Mouse (Mus musculus) gastrocnemius, adult 8-10 months (tissue): Measurements from ENCODE around the gene Vmn2r52. TPM values are rescaled to one million over a fixed set of nuclear protein-coding genes. Genes with fewer than 3 reads are reported as not detected.
"Not testable (repeated sequence)": the region's sequence is repeated elsewhere in the genome, so short reads cannot be mapped to it uniquely, and the experiment has no call there.

Experiments
- DNase-seq, 2 experiments: peaks; one replicate each; pipeline ENCODE4 v3.0.0; 2022; ENCODE audit warnings: low spot score in 2 of 2
- total RNA-seq, 4 experiments: library from RNA; stranded (reverse); gene quantifications; 2 replicates each; pipeline ENCODE4 v1.2.4; 2022

Gene Vmn2r52
- not detected for total RNA-seq

DNA sequence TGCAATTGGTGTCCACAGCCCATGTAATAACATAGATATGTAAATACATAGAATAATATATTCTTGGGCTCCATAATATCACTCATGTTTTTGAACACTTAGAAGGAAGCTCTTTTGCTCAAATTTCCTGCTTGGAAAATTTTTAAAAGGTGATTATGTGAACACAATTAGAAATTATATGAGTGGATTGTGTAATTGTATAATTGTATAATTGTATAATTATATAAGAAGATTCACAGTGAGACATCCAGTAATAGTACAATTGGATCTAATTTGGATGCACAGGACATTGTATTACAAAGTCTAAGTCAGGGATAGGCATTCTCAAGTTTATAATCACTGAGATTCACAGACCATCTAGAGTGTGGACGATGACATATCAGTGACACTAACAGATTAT lies at the start of gene Vmn2r52:
Gene Vmn2r52, minus strand, starts transcription at position 101 of the 400 bp plus-strand sequence.
- no peak for DNase-seq

DNA sequence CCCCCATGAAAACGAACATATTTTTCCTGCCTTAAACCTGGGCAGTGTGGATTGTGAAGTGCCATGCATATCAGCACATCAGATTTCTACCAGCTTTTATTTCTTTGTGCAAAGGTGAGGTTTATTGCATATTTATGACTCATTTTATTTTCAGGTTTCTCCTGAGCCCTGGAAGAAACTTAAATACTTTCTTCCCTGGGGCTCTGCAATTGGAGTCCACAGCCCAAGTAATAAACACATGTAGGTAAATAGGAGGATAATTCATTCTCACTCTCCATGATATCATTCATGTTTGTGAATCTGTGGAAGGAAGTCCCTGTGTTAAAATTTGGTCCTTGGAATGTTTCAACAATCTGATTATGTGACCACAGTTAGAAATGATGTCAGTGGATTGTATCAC lies 70.7 kb downstream of the Vmn2r52 start, which contains the start of gene Vmn2r51:
Gene Vmn2r51, minus strand, starts transcription at position 101 of the 400 bp plus-strand sequence.
- DNase-seq = not testable (repeated sequence)

Other genes starting within 250 kb of the Vmn2r52 start
- not detected for gene Vmn2r48, start 223.0 kb downstream of the Vmn2r52 start, total RNA-seq
- not detected for gene Vmn2r49, start 184.3 kb downstream of the Vmn2r52 start, total RNA-seq
- gene Vmn2r50, start 123.3 kb downstream of the Vmn2r52 start, total RNA-seq = not detected
- gene Vmn2r51, start 70.8 kb downstream of the Vmn2r52 start, total RNA-seq = not detected
- not detected for gene Vmn1r66, start 101.4 kb upstream of the Vmn2r52 start, total RNA-seq